Mouse (Mus musculus): ENCODE results near the gene Utp3. TPM values are rescaled to one million over a fixed set of nuclear protein-coding genes. Genes with fewer than 3 reads are reported as not detected.

Gene Utp3
- total RNA-seq, 2 experiments from 2014 or later: 55.1 to 92.8 TPM

DNA sequence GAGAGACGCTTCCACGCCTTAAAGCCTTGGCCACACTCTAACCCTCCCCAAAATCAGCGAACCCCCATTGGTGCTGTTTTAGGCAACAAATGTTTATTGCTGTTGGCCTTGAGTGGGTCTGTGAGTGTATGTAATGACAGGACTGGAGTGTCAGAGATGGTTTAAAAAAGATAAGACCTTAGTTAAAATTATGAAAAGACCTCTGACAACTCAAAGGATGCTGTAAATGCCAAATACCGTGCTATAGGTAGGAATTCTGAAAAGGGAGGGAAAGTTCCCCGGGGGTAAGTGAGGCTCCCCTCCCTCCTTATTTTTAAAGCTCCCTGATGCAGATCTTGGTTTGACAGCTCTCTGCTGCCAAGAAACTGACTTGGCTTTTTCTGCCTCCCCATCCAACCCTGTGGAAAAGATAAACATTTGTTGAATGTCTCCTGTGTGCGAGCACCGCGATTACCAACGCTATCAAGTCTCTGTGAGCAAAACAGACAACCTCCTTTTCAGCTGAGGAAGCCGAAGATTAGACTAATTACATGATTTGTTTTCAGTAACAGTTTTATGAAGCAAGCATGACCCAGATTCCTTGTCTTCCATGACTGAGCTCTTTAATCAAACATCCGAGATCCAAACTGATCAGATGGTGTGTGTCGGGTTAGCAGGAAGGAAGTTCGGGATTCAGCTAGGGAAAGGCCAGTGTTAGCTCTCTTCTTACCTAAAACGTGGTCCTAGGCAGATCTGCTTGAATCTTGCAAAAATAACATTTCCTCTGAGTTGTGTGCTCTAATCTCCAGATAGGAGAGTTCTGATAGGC lies 12.0 kb downstream of the Utp3 start:
- ATAC-seq (replicated peaks; ENCODE audit: poor library complexity): peak; percentile 64

DNA sequence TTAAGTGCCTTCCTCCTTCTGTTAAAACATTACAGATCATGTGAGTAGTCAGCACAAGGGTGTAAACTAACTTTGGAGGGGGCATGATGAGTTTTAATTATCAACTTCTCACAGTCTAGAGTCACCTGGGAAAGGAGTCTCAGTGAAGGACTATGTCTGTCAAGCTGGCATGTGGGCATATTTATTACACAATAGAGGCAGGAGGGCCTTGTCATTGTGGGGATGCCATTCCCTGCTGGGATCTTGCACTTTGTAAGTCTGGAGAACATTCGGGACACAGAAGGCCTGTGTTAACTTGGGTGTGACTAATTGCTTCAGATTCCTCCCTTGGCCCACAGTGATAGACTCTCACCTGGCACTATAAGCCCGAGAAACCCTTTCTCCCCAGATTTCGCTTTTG lies 15.3 kb downstream of the Utp3 start:
- no peak for ATAC-seq (replicated peaks; ENCODE audit: poor library complexity)

DNA sequence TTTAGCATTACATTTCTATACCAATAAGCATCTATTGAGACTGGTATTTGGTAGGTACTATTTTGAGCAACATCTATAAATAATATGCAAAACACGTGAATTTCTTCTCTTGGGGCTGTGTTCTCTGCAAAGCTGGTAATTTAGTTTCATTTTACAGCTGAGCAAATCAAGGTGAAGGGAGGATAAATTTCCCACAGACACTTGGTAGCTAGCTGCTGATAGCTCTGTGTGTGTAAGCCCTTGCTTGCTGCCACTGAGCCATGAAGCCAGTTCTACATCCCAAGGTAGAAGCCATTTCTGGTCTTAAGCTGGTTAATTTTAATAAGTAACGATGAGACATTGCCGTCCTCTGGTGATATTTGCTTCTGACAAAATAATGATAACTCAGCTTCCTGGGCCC lies 20.6 kb downstream of the Utp3 start:
- ATAC-seq (replicated peaks; ENCODE audit: poor library complexity): no peak

DNA sequence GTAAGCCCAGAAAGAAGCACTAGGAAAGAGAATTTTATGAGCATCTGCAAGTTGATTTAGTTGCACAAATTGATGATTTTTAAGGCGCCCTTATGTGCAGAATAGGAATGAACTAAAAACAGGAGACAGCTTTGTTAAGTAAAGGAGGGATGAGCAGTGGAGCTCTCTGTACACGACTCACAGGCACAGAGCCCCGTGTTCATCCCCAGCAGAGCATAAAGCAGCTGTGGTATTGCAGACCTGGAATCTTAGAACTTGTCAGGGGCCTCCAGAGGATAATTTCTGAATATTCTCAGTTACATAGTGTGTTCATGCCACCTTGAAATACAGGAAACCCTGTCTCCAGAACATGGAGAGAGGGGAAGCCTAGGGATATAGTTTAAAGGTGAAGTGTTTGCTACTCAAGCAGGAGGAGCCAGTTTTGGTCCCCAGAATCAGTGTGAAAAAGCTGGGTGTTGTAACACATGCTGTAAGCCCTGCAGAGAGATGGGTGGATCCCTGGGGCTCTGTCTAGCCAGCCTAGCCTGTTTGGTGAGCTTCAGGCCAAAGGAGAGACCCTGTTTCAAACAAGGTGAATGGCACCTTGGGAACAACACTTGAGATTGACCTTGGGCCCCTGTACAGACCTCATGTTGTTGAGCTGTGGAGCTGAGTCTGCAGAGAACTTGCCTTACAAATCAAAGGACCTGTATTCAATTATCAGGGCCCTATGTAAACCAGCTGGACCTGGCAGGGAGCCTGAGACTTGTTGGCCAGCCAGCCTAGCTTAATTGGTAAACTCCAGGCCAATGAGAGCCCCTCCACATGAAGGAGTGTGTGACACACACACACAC lies 21.5 kb downstream of the Utp3 start:
- ATAC-seq (replicated peaks; ENCODE audit: poor library complexity): no peak

DNA sequence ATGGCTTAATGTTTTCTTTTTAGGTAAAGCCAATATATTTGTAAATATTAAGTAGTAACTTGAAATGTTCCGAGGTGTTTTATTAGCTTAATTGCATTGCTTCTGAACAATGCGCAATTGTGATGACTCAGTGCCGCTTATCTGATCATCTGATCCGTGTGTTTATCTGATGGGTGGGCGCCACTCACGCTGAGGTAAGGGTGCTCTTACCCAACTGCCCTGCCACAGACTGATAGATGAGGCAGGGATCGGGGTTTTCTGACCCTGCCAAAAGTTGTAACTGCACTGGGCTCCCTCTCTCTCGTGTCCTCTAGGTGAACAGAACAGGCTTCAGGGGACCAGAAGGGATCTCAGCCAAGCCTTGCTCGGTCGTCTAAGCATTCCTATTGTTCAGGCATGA lies 26.4 kb downstream of the Utp3 start:
- 0 out of 2 replicates have a peak, but pooled peaks have one; percentile 9 for ATAC-seq (replicated peaks; ENCODE audit: poor library complexity)

DNA sequence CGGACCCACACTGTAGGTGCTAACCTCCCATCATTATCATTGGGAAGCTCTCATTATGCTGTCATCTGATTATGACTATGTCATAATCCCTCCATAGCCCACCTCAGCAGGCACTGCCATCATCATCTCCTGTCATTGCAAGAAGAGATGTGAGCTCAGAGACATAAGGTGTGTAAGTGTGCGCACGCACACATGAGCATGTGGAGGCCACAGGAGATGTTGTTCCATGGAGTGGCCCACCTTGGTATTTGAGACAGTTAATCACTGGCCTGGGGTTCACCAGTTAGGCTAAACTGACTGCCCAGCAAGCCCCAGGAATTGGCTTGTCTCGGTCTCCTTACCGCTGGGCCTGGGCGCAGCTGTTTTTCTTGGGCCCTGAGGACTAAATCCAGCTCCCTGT lies 27.1 kb downstream of the Utp3 start:
- no peak for ATAC-seq (replicated peaks; ENCODE audit: poor library complexity)

DNA sequence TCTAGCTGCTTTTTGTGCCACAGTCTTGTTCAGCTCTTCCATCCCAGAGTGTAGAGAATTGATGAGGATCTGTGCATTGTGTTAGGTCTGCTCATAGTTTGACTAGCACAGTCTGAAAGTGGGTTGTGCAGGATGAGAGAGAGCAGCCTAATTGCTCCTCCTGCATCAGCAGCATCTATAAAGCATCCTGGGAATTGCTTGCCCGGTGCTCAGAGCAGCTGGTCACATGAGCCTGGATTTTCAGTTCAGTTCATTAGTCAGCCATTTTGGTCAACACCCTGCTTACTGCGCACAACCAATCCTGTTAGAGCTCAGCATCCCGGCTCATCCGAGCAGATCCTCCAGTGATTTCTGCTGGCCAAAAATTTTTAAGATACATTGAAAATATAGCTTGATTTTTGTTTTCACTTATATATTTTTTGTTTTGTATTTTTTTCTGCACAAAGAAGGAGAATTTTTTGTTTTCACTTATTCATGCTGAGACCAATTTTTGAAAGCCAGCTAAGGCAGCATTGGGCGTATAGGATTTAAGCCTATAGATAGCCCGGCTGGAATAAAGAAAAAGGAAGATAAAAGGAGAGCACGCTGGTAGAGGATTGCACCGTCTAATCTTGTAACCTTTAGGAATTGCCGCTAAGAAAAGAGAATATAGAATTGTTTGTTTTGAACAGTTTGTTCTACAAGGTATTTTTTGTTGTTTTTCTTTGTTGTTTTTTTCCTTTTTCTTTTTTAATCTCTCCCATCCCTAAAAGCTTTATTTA lies 29.2 kb downstream of the Utp3 start:
- ATAC-seq (replicated peaks; ENCODE audit: poor library complexity): no peak

DNA sequence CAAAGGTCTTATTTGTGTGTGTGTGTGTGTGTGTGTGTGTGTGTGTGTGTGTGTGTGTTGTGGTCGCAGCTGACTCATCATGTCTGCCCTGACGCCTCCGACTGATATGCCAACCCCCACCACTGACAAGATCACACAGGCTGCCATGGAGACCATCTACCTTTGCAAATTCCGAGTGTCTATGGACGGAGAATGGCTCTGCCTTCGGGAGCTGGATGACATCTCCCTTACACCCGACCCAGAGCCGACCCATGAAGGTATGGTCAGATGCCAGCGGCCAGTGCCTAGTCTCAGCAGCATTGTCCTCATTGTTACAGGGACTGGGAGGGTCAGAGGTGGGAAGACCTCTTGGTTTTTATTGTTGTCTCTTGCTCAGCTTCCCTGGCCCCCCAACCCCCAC lies 29.8 kb downstream of the Utp3 start:
- no peak for ATAC-seq (replicated peaks; ENCODE audit: poor library complexity)

DNA sequence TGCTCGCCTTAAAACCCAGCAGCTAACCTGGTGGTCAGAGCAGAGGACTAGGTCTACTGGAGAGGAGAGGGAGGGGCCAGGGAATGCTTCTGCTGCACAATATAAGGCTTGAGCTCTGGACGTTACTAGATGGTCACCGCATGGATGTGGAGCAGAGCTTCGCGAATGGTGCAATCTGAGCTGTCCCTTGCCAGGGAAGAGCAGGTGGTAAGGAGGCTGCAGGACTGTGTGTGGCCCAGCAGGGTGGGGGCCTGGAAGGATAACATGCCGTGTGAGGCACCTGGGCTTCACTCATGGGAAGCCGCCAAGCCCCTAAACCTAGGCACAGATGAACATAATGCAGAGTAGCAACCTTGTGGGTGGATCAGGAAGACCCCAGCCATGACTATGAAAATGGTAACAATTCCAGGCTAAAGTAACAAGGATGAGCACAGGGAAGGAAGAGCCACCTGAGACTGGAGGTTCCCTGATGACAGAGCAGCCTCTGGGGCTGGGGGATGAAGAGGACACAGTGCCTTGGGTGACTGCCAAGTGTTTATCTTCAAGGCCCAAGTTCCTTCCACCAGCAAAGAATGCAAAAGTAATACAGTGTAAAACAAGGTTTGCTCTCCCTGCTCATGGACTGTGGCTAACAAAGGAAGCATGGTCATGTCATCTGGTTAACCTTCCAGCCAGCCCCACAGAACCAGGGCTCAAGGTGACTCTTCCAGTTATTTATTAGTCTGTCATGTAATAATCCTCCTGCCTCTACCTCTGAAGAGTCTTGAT lies 32.3 kb downstream of the Utp3 start:
- peak; percentile 62 for ATAC-seq (replicated peaks; ENCODE audit: poor library complexity)

DNA sequence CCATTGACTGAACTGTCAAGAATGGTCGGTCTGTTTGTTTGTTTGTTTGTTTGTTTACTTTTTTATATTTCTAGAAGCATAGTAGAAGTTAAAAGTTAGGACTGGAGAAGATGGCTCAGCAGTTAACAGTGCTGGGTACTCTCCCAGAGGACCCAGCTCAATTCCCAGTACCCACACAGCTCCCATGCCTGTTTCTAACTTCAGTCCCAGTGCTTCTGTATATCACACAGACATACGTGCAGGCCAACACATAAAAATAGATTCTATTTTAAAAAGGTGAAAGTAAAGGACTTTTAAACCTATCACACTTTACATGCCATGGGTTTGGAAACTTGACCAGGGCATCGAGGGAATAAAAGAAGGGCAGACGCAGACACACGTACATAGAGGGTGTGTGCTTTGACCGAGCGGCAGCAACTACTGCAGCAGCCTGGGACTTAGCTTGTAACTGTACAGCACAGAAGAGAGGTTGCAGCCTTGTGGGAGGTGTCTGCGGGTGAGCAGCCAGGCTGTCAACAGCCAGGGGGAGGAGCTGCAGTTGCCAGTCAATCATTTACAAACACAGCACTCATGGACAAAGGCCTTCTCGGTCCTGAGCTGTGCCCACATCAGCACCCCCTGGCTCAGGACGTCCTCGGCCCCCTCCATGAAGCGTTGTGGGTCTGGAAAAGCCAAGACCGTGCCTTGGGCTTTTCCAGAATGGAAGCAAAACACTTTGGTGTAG lies 33.1 kb downstream of the Utp3 start:
- peak; percentile 79 for ATAC-seq (replicated peaks; ENCODE audit: poor library complexity)

DNA sequence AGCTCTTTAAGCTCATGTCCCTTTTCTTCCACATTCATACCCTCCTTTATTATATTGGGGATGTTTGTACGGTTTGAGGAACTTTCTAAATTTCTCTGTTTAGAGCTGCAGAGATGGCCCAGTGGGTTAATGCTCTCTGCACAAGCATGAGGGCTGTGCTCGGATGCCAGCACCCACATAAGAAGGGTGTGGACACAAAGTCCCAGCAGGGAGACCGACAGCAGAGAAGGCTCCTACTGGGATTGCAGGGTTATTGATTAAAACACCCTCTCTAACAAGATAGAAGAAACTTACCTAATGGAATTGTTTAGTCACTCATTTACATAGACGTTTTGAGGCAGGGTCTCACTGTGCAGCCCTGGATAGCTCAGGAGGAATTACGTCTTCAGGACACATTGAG lies 34.2 kb downstream of the Utp3 start:
- no peak for ATAC-seq (replicated peaks; ENCODE audit: poor library complexity)

DNA sequence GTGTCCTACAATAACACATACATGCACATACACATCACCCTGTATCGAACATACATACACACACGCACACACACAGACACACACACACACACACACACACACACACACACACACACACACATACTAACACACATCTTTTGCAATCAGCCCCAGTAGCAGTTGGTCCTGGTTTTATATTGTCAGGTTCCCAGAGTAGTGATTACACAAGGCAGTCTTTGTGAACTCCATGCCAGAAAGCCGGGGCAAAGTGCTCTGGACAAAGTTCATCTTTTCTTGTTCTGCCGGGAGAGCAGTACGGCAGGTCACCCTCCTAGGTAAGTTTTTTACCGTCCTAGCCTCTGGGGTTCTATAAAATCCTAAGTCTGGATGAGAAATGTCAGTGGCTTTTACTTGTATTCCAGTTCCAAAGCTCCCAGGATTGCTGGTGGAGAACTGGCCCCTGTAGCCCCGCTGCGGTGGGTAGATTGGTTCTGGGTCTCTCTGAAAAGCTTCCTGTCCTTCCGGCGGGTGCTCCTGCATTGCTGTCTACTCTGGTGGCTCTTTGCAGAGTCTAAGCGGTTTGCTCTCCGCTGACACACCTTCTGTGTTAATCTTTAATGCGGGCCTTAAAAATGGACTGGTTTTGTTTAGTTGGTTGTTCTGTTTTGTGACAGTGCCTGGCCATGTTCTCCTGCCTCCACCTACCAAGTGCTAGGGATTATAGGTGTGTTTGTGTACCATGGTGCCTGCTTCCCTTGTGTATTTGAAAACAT lies 39.3 kb downstream of the Utp3 start:
- no peak for ATAC-seq (replicated peaks; ENCODE audit: poor library complexity)

DNA sequence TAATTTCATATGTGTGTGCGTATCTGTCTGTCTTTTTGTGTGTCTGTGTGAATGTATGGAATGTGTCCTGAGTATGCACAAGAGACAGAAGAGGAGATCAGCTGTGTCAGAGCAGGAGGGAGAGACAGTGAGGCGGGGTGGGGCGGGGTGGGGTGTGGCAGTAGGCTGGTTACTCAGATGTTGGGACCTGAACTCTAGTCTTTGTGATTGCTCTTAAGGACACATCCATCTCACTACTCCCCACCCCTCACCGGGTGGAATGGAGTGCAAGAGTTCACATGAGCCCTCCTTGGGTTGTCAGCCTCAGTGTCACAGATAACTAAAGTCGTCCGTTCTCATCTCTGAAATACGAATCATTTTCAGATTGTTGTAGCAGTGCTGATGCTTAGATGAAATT lies 39.9 kb downstream of the Utp3 start:
- no peak for ATAC-seq (replicated peaks; ENCODE audit: poor library complexity)

DNA sequence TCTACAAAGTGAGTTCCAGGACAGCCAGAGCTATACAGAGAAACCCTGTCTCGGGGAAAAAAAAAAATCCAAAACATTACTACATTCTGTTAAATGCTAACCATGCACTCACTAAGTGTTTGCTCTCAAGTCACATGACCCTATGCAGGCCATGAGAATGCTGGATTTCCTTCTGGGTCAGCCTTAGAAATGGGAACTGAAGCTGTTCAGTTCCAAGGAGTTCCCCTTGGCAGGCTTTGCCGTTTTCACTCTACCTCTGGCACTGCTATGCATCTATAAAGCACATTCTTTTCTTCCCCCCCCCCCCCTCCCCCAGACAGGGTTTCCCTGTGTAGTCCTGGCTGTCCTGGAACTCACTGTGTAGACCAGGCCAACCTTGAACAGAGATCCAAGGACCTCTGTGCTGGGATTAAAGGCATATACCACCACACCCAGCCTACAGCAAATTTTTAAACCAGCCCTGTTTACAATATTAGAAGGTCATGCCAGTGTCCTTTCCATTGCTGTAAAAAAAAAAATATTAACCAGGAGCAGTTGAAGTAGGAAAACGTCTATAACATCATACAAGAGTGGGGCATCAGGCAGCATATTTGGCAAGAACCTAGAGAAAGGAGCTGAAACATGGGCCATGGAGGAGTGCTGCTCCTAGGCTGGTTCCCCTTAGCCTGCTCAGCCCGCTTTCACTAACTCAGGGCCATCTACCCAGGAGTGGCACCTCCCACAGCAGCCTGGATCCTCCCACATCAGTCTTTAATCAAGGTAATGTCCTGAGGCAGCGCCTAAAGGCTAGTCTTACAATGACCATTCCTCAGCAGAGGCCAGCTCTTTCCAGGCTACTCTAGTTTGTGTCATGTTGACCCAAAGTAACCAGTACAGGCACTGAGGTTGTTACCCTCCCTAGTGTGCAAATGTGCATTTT lies 41.5 kb downstream of the Utp3 start:
- ATAC-seq (replicated peaks; ENCODE audit: poor library complexity): peak; percentile 73

DNA sequence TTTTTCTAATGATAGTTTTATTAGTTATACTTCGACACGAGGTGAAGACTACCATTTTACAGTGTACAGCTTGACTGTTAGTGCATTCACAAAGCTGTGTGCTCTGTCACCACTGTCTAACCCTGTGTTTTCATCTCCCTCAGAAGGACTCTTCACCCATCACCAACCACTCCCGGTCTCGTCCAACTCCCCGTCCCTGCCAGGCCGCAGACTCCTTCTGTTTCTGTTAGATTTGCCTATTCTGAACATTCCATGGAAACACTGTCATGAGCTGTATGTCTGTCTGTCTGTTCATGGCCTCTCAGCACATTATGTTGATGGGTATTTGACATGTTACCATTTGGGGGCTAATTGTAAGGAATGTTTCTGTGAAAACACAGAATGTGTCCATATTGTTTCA lies 44.7 kb downstream of the Utp3 start:
- no peak for ATAC-seq (replicated peaks; ENCODE audit: poor library complexity)

DNA sequence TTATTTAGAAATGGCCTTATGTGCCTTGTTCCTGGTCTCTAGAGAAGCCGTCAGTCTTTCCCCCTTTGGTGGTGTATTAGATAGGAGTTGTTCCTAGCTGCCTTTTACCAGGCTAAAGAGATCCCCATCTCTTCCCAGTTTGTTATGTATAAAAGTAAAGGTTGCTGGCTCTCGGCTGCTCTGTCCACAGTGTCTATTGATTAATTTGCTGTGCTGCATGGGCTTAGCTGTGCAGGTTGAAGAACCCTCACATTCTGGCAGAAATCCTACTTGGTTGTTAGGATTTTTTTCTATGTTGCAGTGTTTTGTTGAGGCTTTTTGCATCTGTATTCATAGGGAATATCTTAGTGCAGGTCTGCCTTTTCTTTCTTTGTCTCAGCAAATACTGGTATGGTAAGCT lies 47.8 kb downstream of the Utp3 start:
- no peak for ATAC-seq (replicated peaks; ENCODE audit: poor library complexity)

DNA sequence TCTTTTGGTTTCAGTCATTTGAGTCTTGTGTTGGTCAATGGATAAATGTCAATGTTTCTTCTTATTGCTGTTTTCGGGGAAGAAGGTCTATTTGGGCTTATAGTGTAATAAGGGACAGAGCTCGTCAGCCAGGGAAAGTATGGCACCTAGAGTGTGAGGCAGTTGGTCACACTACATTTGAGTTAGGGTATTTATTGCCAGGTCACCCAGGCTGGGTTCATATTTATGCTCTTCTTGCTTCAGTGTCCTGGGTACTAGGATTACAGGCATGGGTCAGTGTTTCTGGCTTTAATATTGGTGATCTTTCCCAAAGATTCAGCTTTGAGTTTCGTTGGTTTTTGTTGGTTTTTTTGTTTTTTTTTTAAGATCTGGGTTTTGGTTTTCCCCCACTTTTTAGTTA lies 48.5 kb downstream of the Utp3 start:
- ATAC-seq (replicated peaks; ENCODE audit: poor library complexity): no peak

DNA sequence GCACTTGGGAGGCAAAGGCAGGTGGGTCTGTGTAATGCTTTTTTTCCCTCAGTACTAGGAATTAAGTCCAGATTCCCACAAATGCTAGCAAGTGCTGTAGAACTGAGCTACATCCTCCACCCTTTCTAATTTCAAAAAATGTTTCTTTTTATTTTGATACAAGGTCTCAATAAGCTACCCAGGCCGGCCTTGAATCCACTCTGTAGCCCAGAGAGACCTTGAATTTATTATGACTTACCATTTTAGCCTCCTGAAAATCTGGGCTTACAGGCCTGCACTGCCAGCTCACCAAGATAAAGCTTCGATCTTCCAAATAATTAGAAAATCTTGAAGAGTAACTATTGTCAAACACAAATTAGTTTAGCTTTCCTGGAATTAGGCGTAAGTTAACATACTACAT lies 49.8 kb downstream of the Utp3 start:
- ATAC-seq (replicated peaks; ENCODE audit: poor library complexity): no peak

All from megakaryocyte progenitor cell, adult 5-6 weeks (primary cell).